In the genomic region with DNA sequence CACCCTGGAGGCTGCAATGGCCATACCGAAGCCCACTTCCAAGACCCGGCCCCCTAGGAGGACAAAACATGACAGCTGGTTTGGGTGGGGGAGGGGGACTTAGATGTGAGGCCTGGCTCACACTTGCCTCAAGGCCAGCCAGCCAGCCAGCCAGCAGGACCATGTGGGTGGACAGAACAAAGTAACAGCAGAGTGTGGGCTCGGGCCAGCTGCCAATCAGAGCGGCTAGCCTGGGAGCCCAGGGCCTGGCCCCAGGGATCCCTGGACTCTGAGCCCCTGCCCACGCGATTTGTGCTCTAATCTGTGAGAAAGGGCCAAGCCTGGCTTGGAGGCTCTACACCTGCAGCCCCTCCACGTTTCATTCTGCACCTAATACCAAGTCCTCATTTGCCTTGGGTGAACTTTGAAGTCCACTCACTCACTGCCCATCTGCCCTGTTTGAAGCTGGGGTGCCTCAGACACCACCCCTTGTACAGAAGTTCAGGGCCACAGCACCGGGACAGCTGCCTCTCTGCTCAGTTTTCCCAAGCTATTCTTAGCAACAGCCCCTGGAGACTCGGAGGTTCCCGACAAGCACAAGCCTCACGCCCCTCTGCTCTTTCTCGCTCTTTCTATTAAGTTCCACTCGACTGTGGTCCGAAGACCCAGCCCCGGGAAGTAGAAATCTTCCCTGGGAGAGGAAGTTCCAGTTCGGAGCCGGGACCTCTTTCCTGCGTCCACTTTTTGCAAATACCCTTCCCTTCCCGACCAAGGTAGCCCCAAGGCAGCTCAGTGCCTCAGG, we compare ENCODE assay signal across 8 mouse cellular contexts. TPM values are rescaled to one million over a fixed set of nuclear protein-coding genes. Genes with fewer than 3 reads are reported as not detected.
DNase-seq lines count a peak whose midpoint lies in the region; ATAC-seq and TF ChIP-seq lines count a peak whose summit lies in the region.

No protein-coding gene starts in this region.

- no peak for TF ChIP-seq CTCF in liver, embryonic 14.5 days (IDR thresholded peaks at IDR 0.05; ENCODE audit: low read depth)

- H3K27ac ChIP-seq in heart, embryonic 14.5 days (replicated peaks in 1 of 2; ENCODE audit: control insufficient read depth in 1 of 2, insufficient read depth in 1 of 2, low read depth in 2 of 2, low read length in 2 of 2) = peak overlapping the region; percentile 68 to 88
- peak overlapping the region; percentile 20; the same call in 1 of the 2 replicates for H3K27ac ChIP-seq in liver, embryonic 14.5 days

- H3K9me3 ChIP-seq in heart, embryonic 14.5 days (ENCODE audit: control insufficient read depth, low read length) = no peaks in the 10 kb centered on the region
- no peaks in the 10 kb centered on the region for H3K9me3 ChIP-seq in liver, embryonic 14.5 days (ENCODE audit: control insufficient read depth, low read length)

- no peak for ATAC-seq in heart, embryonic 14.5 days (ENCODE audit: insufficient number of reproducible peaks, insufficient read depth, low FRiP score, low read depth)
- ATAC-seq in liver, embryonic 14.5 days (ENCODE audit: insufficient read depth) = no peak
- no peak for ATAC-seq in CD4-positive, CD25-positive, alpha-beta regulatory T cell, adult 4 months

- peak overlapping the region; percentile 82 for H3K9ac ChIP-seq in heart, embryonic 14.5 days (ENCODE audit: low read length)
- H3K9ac ChIP-seq in liver, embryonic 14.5 days (replicated peaks) = peak overlapping the region; percentile 52

- whole genome bisulfite sequencing in heart, embryonic 14.5 days = 2% methylated on average over 19 of the region's 19 CpGs
- WGBS in liver, embryonic 14.5 days (ENCODE audit: insufficient replicate concordance) = 12% methylated on average over 19 of the region's 19 CpGs

- H3K4me1 ChIP-seq in heart, embryonic 14.5 days (ENCODE audit: control insufficient read depth in 2 of 2, insufficient read depth in 2 of 2, low read length in 2 of 2) = peaks cover 19 to 32% of the 10 kb centered on the region in 2 experiments
- peaks cover 24% of the 10 kb centered on the region in 2 experiments for H3K4me1 ChIP-seq in liver, embryonic 14.5 days (replicated peaks; ENCODE audit: control insufficient read depth in 2 of 2, insufficient read depth in 2 of 2, low read length in 1 of 2)

- peak; percentile 70 for DNase-seq in 3134 (ENCODE audit: extremely low read depth, insufficient read length, low spot score)
- DNase-seq in adrenal gland, postnatal 36 days = peak; percentile 90
- DNase-seq in fibroblast of lung, adult 2 months (ENCODE audit: low read depth) = peak; percentile 61
- peak; percentile 83 to 94 for DNase-seq in kidney, postnatal 25 days
- DNase-seq in liver, embryonic 14.5 days (ENCODE audit: low read depth in 3 of 3, low spot score in 3 of 3) = no peak
- DNase-seq in ovary, postnatal 36 days (ENCODE audit: low spot score) = peak; percentile 76

- TF ChIP-seq EP300 in liver, embryonic 14.5 days (IDR thresholded peaks at IDR 0.05; ENCODE audit: low read depth) = no peak

- no peaks in the 10 kb centered on the region for H3K27me3 ChIP-seq in heart, embryonic 14.5 days (ENCODE audit: control insufficient read depth, insufficient read depth, low read length)
- no peaks in the 10 kb centered on the region for H3K27me3 ChIP-seq in liver, embryonic 14.5 days (ENCODE audit: control insufficient read depth, insufficient read depth, low read length)

- H3K4me2 ChIP-seq in heart, embryonic 14.5 days (ENCODE audit: low read length) = peak overlapping the region; percentile 95
- H3K4me2 ChIP-seq in liver, embryonic 14.5 days (ENCODE audit: low read depth) = peak overlapping the region; percentile 79

- peak overlapping the region; percentile 53 to 60 for H3K4me3 ChIP-seq in heart, embryonic 14.5 days (ENCODE audit: control insufficient read depth in 1 of 2, insufficient read depth in 1 of 2, low read depth in 1 of 2, low read length in 2 of 2)
- peak overlapping the region; percentile 42 to 57 for H3K4me3 ChIP-seq in liver, embryonic 14.5 days (ENCODE audit: insufficient read depth in 1 of 2, low read depth in 2 of 2, low read length in 2 of 2)

- H3K36me3 ChIP-seq in heart, embryonic 14.5 days (ENCODE audit: control insufficient read depth, insufficient read depth, low read length) = peaks cover 43% of the 10 kb centered on the region
- peaks cover 19% of the 10 kb centered on the region for H3K36me3 ChIP-seq in liver, embryonic 14.5 days (replicated peaks; ENCODE audit: control insufficient read depth, insufficient read depth, low read depth)

RNA-seq across cellular contexts. Expression of gene Gamt, which starts 0.8 kb away (rescaled TPM):
- total RNA-seq in adrenal gland, postnatal 36 days (2021) = 100 to 1,000 TPM; 195 to 311 TPM
- 60.3 and 61.5 TPM in 2 replicates for polyA plus RNA-seq in heart, embryonic 14.5 days (2014; fragmentation: Nextera tagmentation; extraction: Ambion mirVana)
- 36.5 and 41.4 TPM in 2 replicates for polyA plus RNA-seq in liver, embryonic 14.5 days (2012; rRNA removed)
- 64.9 and 67.9 TPM in 2 replicates for polyA plus RNA-seq in liver, embryonic 14.5 days (2014; fragmentation: Nextera tagmentation; extraction: Ambion mirVana)
- polyA plus RNA-seq in CD4-positive, CD25-positive, alpha-beta regulatory T cell, adult 4 months (2017; shearing (Covaris generic)) = under 1 TPM in 1 of 2 experiments, not detected in 1; 0.47 TPM

RNA-seq across cellular contexts. Expression of gene Dazap1, which starts 1.2 kb away (rescaled TPM):
- total RNA-seq in adrenal gland, postnatal 36 days (2021) = 10 to 100 TPM; 82.1 to 90.4 TPM
- 25.0 and 27.5 TPM in 2 replicates for polyA plus RNA-seq in heart, embryonic 14.5 days (2014; fragmentation: Nextera tagmentation; extraction: Ambion mirVana)
- polyA plus RNA-seq in liver, embryonic 14.5 days (2012; rRNA removed) = 54.8 and 75.9 TPM in 2 replicates
- polyA plus RNA-seq in liver, embryonic 14.5 days (2014; fragmentation: Nextera tagmentation; extraction: Ambion mirVana) = 20.4 and 22.7 TPM in 2 replicates
- 10 to 100 TPM; 10.4 to 14.7 TPM for polyA plus RNA-seq in CD4-positive, CD25-positive, alpha-beta regulatory T cell, adult 4 months (2017; shearing (Covaris generic))

RNA-seq across cellular contexts. Expression of gene Ndufs7, which starts 11.1 kb away (rescaled TPM):
- total RNA-seq in adrenal gland, postnatal 36 days (2021) = 100 to 1,000 TPM; 266 to 279 TPM
- 721 and 734 TPM in 2 replicates for polyA plus RNA-seq in heart, embryonic 14.5 days (2014; fragmentation: Nextera tagmentation; extraction: Ambion mirVana)
- 189 and 256 TPM in 2 replicates for polyA plus RNA-seq in liver, embryonic 14.5 days (2012; rRNA removed)
- 272 and 285 TPM in 2 replicates for polyA plus RNA-seq in liver, embryonic 14.5 days (2014; fragmentation: Nextera tagmentation; extraction: Ambion mirVana)
- 100 to 1,000 TPM; 231 to 237 TPM for polyA plus RNA-seq in CD4-positive, CD25-positive, alpha-beta regulatory T cell, adult 4 months (2017; shearing (Covaris generic))

RNA-seq across cellular contexts. Expression of gene Rps15, which starts 32.2 kb away (rescaled TPM):
- 1,000 to 10,000 TPM; 1,173 to 1,236 TPM for total RNA-seq in adrenal gland, postnatal 36 days (2021)
- polyA plus RNA-seq in heart, embryonic 14.5 days (2014; fragmentation: Nextera tagmentation; extraction: Ambion mirVana) = 648 and 723 TPM in 2 replicates
- 2,043 and 2,097 TPM in 2 replicates for polyA plus RNA-seq in liver, embryonic 14.5 days (2012; rRNA removed)
- 805 and 809 TPM in 2 replicates for polyA plus RNA-seq in liver, embryonic 14.5 days (2014; fragmentation: Nextera tagmentation; extraction: Ambion mirVana)
- 1,000 to 10,000 TPM; 1,622 to 1,794 TPM for polyA plus RNA-seq in CD4-positive, CD25-positive, alpha-beta regulatory T cell, adult 4 months (2017; shearing (Covaris generic))

RNA-seq across cellular contexts. Expression of gene Mum1, which starts 33.8 kb away (rescaled TPM):
- total RNA-seq in adrenal gland, postnatal 36 days (2021) = 10 to 100 TPM; 20.4 to 21.2 TPM
- polyA plus RNA-seq in heart, embryonic 14.5 days (2014; fragmentation: Nextera tagmentation; extraction: Ambion mirVana) = 28.5 and 29.3 TPM in 2 replicates
- 12.9 and 18.8 TPM in 2 replicates for polyA plus RNA-seq in liver, embryonic 14.5 days (2012; rRNA removed)
- polyA plus RNA-seq in liver, embryonic 14.5 days (2014; fragmentation: Nextera tagmentation; extraction: Ambion mirVana) = 13.2 and 13.8 TPM in 2 replicates
- polyA plus RNA-seq in CD4-positive, CD25-positive, alpha-beta regulatory T cell, adult 4 months (2017; shearing (Covaris generic)) = 10 to 100 TPM; 73.3 to 96.9 TPM

Comparison
In these comparisons a context has a peak if more than half of its experiments do, and no peak if none do; other contexts are left out.
1. DNase-seq: peak in 3134 (single experiment), adrenal gland, postnatal 36 days (2 of 2), fibroblast of lung, adult 2 months (single experiment), kidney, postnatal 25 days (2 of 2) and ovary, postnatal 36 days (single experiment); none in liver, embryonic 14.5 days (0 of 3).
2. RNA of gene Gamt, which starts 0.8 kb away (polyA plus RNA-seq): 36.5 to 67.9 TPM in liver, embryonic 14.5 days and 60.3 to 61.5 TPM in heart, embryonic 14.5 days; 0.47 TPM in CD4-positive, CD25-positive, alpha-beta regulatory T cell, adult 4 months; every median in the first group is over 10 times any median in the second.